Mouse (Mus musculus) stomach, postnatal 0 days (tissue): ENCODE measurements around the gene Tepsin. TPM values are rescaled to one million over a fixed set of nuclear protein-coding genes. Genes with fewer than 3 reads are reported as not detected.

Source experiments
- ATAC-seq: fragments of 200-750 bp; cut with Nextera tagmentation; 2 replicates; pipeline ENCODE4 v1.8.0; 2017; ENCODE audit not compliant: low FRiP score, low TSS enrichment
- DNase-seq: peaks from one replicate; pipeline ENCODE4 v3.0.0-alpha.2; 2016; ENCODE audit warnings: low spot score
- H3K27ac ChIP-seq: fragments of 300-500 bp; sonication (generic); replicated peaks from 2 replicates; pipeline ENCODE4 v1.5.1; 2014; ENCODE audit warnings: mild to moderate bottlenecking, control low read depth
- H3K27me3 ChIP-seq: fragments of 300-500 bp; sonication (generic); 2 replicates; pipeline ENCODE4 v1.6.1; 2014; ENCODE audit warnings: low read length; ENCODE audit not compliant: control insufficient read depth, insufficient read depth
- H3K36me3 ChIP-seq: fragments of 300-500 bp; sonication (generic); 2 replicates; pipeline ENCODE4 v1.6.1; 2014; ENCODE audit warnings: low read length, mixed read lengths; ENCODE audit not compliant: control insufficient read depth, insufficient read depth
- H3K4me1 ChIP-seq: fragments of 300-500 bp; sonication (generic); replicated peaks from 2 replicates; pipeline ENCODE4 v1.6.1; 2014; ENCODE audit warnings: antibody characterized with exemption; ENCODE audit not compliant: control insufficient read depth, insufficient read depth
- H3K4me2 ChIP-seq: fragments of 300-500 bp; sonication (generic); replicated peaks from 2 replicates; pipeline ENCODE4 v1.6.1; 2014; ENCODE audit warnings: low read depth, mild to moderate bottlenecking, control low read depth, moderate library complexity
- H3K4me3 ChIP-seq: fragments of 300-500 bp; sonication (generic); 2 replicates; pipeline ENCODE4 v1.5.1; 2014; ENCODE audit warnings: low read depth, low read length, control low read depth
- H3K9ac ChIP-seq: fragments of 300-500 bp; sonication (generic); 2 replicates; pipeline ENCODE4 v1.6.1; 2014; ENCODE audit warnings: mild to moderate bottlenecking, low read length, control low read depth, mixed read lengths
- H3K9me3 ChIP-seq: fragments of 300-500 bp; sonication (generic); 2 replicates; pipeline ENCODE4 v1.6.1; 2016; ENCODE audit warnings: low read length; ENCODE audit not compliant: control insufficient read depth
- CTCF ChIP-seq: IDR thresholded peaks from 2 replicates; pipeline ENCODE4 v1.5.1; 2016; ENCODE audit warnings: antibody characterized with exemption, low read depth, mild to moderate bottlenecking, moderate library complexity
- EP300 ChIP-seq: optimal IDR thresholded peaks from 2 replicates; pipeline ENCODE3; 2016; ENCODE audit warnings: antibody characterized with exemption
- WGBS: fragments of 180-500 bp; shearing (Covaris S2); extraction: QIAGEN DNeasy Blood & Tissue Kit; methylation state at CpG from one replicate; pipeline ENCODE4 v1.1.7; 2014; 5-methylcytosine and 5-hydroxymethylcytosine counted together
- polyA plus RNA-seq: library from polyadenylated mRNA; unstranded; fragments of >200 nt; fragmentation: Nextera tagmentation; extraction: Ambion mirVana; gene quantifications from 2 replicates; pipeline ENCODE4 v1.2.1, GENCODE M21; 2015

Tepsin gene
- polyA plus RNA-seq, 1 experiment from 2014 or later: 8.3 TPM

- Histone ChIP-seq H3K27me3 (no peaks in the 10 kb centered on the region), H3K4me3 (no peak overlapping the region), H3K36me3 (peaks cover 19% of the 10 kb centered on the region; the same call in 1 of the 2 replicates), H3K9ac (no peak overlapping the region), H3K9me3 (no peaks in the 10 kb centered on the region), H3K4me2 (no peak overlapping the region), H3K4me1 (no peaks in the 10 kb centered on the region), H3K27ac (no peak overlapping the region)
- DNase-seq: peak; percentile 51
- ATAC-seq: no peak
- TF ChIP-seq CTCF (no peak), EP300 (no peak)
- whole genome bisulfite sequencing: 39% methylated on average over 2 of the region's 2 CpGs
Measured at GRCm38 (mm10) chr11:120107026-120107425, 8.5 kb upstream of the Tepsin start.

GRCm38 (mm10) chr11:120103431-120103997 is 5.0 kb upstream of the Tepsin start:
- ATAC-seq (no peak), DNase-seq (no peak)
- TF ChIP-seq EP300 (no peak), CTCF (no peak)
- 0 out of 2 replicates have a peak, but pooled peaks cover 2% of the 10 kb centered on the region for H3K4me1 ChIP-seq
- H3K9ac ChIP-seq: no peak overlapping the region
- H3K27ac ChIP-seq: no peak overlapping the region
- H3K4me2 ChIP-seq: no peak overlapping the region
- H3K27me3 ChIP-seq: no peaks in the 10 kb centered on the region
- WGBS: 72% methylated on average over 3 of the region's 3 CpGs
- H3K36me3 ChIP-seq: peaks cover 19% of the 10 kb centered on the region; the same call in 1 of the 2 replicates
- H3K4me3 ChIP-seq: no peak overlapping the region
- no peaks in the 10 kb centered on the region for H3K9me3 ChIP-seq

DNA sequence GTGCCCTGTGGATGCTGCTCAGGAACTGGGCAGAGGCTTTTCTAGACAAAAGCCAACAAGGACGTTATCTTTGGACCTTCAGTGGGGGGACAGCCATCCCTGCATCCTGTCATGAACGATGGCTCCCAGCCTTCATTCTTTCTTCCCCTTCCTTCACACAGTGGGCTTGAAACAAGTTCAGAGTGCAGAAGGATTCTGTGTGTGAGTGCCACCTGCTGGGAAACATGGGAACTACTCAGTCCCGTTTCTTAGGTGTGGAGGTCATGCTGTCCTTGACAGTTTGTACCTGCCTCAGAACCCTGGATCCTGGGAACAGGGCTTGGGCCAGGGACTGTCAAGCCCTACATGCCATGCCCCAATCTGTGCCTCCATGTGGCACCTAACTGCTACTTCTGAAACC is 2.5 kb upstream of the Tepsin start:
- Histone ChIP-seq H3K36me3 (peaks cover 10% of the 10 kb centered on the region; the same call in 1 of the 2 replicates), H3K4me2 (no peak overlapping the region), H3K9ac (no peak overlapping the region), H3K9me3 (no peaks in the 10 kb centered on the region), H3K27me3 (no peaks in the 10 kb centered on the region), H3K4me1 (0 out of 2 replicates have a peak, but pooled peaks cover 6% of the 10 kb centered on the region), H3K27ac (no peak overlapping the region), H3K4me3 (no peak overlapping the region)
- 3% methylated on average over 3 of the region's 3 CpGs for WGBS
- DNase-seq (peak; percentile 77), ATAC-seq (no peak)
- TF ChIP-seq CTCF: peak; percentile 92
- TF ChIP-seq EP300: no peak

DNA sequence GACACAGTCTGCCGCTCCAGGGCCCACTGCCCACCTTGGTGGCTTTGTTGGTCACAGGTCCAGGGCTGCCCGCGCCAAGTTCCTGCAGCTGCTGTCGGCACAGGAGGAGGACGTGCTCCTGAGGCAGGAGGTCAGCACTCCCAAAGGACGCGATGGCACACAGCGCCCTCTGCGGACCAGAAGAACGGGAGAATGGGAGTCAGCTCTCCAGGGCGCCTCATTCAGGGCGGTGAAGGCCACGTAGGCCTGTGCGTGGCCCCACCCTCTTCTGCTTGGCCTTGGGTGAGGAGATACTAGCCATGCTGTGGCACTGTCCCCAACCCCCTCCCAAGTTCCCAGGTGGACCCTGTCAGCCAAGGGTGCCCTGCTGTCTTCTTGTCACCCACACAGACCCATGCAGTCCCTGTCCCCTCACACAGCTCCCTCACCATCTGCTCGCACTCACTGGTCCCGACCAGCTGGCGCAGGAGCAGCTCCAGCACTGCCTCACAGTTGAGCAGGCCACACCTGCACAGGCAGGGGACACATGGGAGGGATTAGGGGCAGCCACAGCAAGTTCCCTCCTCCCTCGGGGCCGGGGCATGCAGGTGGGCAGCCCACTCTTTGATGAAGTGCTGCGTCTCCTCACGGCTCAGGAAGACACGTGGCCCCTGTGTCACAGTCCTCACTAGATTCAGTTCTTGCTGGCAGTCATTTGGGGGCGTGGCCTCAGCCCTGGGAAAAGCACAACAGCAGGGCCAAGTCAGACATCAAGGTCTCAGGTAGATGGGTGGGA is 5.5 kb downstream of the Tepsin start:
- 70% methylated on average over 23 of the region's 23 CpGs for WGBS
- H3K4me2 ChIP-seq: no peak overlapping the region
- no peak overlapping the region for H3K4me3 ChIP-seq
- H3K9me3 ChIP-seq: no peaks in the 10 kb centered on the region
- ATAC-seq (peak; percentile 13; the same call in 1 of the 2 replicates), DNase-seq (no peak)
- H3K27ac ChIP-seq: no peak overlapping the region
- H3K4me1 ChIP-seq: 0 out of 2 replicates have a peak, but pooled peaks cover 4% of the 10 kb centered on the region
- H3K9ac ChIP-seq: no peak overlapping the region
- no peaks in the 10 kb centered on the region for H3K27me3 ChIP-seq
- H3K36me3 ChIP-seq: peaks cover 13% of the 10 kb centered on the region; the same call in 1 of the 2 replicates
- no peak for TF ChIP-seq EP300
- TF ChIP-seq CTCF: peak; percentile 38; the same call in 1 of the 2 replicates

- Histone ChIP-seq H3K36me3 (peaks cover 13% of the 10 kb centered on the region; the same call in 1 of the 2 replicates), H3K9me3 (no peaks in the 10 kb centered on the region), H3K4me2 (no peak overlapping the region), H3K27me3 (no peaks in the 10 kb centered on the region), H3K27ac (no peak overlapping the region), H3K9ac (no peak overlapping the region), H3K4me3 (no peak overlapping the region), H3K4me1 (no peaks in the 10 kb centered on the region)
- 87% methylated on average over 4 of the region's 4 CpGs for WGBS
- TF ChIP-seq CTCF (no peak), EP300 (no peak)
- DNase-seq (no peak), ATAC-seq (no peak)
Measured at GRCm38 (mm10) chr11:120090661-120091060, 7.9 kb downstream of the Tepsin start.

DNA sequence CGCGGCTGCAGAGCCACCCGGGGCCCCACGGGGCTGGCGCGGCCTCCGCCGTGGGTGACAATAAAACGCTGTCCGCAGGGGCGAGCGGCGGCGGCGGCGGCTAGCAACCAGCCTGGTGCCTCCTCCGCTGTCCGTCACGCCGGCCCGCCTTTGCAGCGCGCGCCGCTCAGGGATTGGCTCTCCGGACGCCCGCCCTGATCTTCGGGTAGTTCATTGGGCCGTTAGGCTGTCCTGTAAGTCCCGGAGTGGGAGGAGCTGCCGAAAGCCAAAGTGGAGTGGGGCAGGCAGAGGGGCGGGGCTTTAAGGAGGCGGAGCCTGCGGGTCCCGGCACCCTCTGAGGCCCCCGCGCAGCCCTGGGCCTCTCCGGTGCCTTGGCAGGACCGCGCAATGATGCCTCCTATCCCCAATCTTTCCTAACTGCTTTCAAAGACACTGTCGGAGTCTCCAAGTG is 11.8 kb downstream of the Tepsin start, which contains the start of gene Cep131:
Cep131 (minus strand) TSS at position 126 of the 451 bp plus-strand sequence.
- Histone ChIP-seq H3K27me3 (no peaks in the 10 kb centered on the region), H3K4me2 (peak within 1 kb of the TSS; percentile 98), H3K9ac (peak within 1 kb of the TSS; percentile 84), H3K27ac (peak within 1 kb of the TSS; percentile 65; the same call in 1 of the 2 replicates), H3K4me3 (peak within 1 kb of the TSS; percentile 89), H3K36me3 (0 out of 2 replicates have a peak, but pooled peaks cover 7% of the 10 kb centered on the region), H3K9me3 (no peaks in the 10 kb centered on the region), H3K4me1 (no peaks in the 10 kb centered on the region)
- TF ChIP-seq EP300: no peak
- TF ChIP-seq CTCF: no peak; the same call in 1 of the 2 replicates
- 0% methylated on average over 41 of the region's 42 CpGs for WGBS
- ATAC-seq: peak; percentile 99
- peak; percentile 98 for DNase-seq
